Mouse (Mus musculus) MEL (cell line): ENCODE measurements at regions not wholly inside any gene's neighbourhood (a gene's known extent, or its start where the extent isn't known, plus 50 kb on each side); places are given as distances from the start of the nearest gene placed in this dataset.

Source experiments
- DNase-seq: peaks from one replicate; pipeline ENCODE4 v3.0.0; 2011; ENCODE audit warnings: low read depth, low spot score
- H3K27ac ChIP-seq: 2 replicates; pipeline ENCODE4 v1.5.1; 2012; ENCODE audit warnings: low read depth, mild to moderate bottlenecking, control low read depth, low read length, moderate library complexity; ENCODE audit not compliant: control insufficient read depth
- H3K27me3 ChIP-seq, 2 experiments: fragments of 150-350 bp in 1 of 2; sonication (generic) in 1 of 2; 2 replicates each; pipeline ENCODE4 v1.6.1; 2012; ENCODE audit warnings: low read length in 2 of 2, mild to moderate bottlenecking in 2 of 2, improper control_type of control experiment in 1 of 2, moderate library complexity in 1 of 2; ENCODE audit not compliant: insufficient read depth in 2 of 2, control insufficient read depth in 1 of 2
- H3K36me3 ChIP-seq, 2 experiments: 2 replicates each; pipeline ENCODE4 v1.6.1; 2012 to 2014; ENCODE audit warnings: low read length in 2 of 2, improper control_type of control experiment in 1 of 2, inconsistent platforms in 1 of 2, mild to moderate bottlenecking in 1 of 2; ENCODE audit not compliant: insufficient read depth in 2 of 2, control insufficient read depth in 1 of 2
- H3K4me1 ChIP-seq, 2 experiments: fragments of 150-350 bp in 1 of 2; sonication (generic) in 1 of 2; 2 replicates each; pipeline ENCODE4 v1.6.1; 2012; ENCODE audit warnings: low read length in 2 of 2, improper control_type of control experiment in 1 of 2, mild to moderate bottlenecking in 1 of 2; ENCODE audit not compliant: insufficient read depth in 2 of 2, control insufficient read depth in 1 of 2
- H3K4me3 ChIP-seq, 2 experiments: fragments of 150-350 bp in 1 of 2; sonication (generic) in 1 of 2; 2 replicates each; pipeline ENCODE4 v1.5.1; 2012; ENCODE audit warnings: low read depth in 2 of 2, low read length in 2 of 2, mild to moderate bottlenecking in 2 of 2, moderate library complexity in 2 of 2, control low read depth in 1 of 2, improper control_type of control experiment in 1 of 2; ENCODE audit not compliant: control insufficient read depth in 1 of 2, insufficient read depth in 1 of 2
- H3K79me2 ChIP-seq: 2 replicates; pipeline ENCODE4 v1.6.1; 2012; ENCODE audit warnings: mild to moderate bottlenecking, low read length, moderate library complexity; ENCODE audit not compliant: control insufficient read depth, poor library complexity, insufficient read depth
- H3K9ac ChIP-seq: 2 replicates; pipeline ENCODE4 v1.6.1; 2012; ENCODE audit warnings: low read depth, mild to moderate bottlenecking, control low read depth, low read length, moderate library complexity; ENCODE audit not compliant: control insufficient read depth, poor library complexity, severe bottlenecking
- H3K9me3 ChIP-seq: fragments of 150-350 bp; sonication (generic); replicated peaks from 2 replicates; pipeline ENCODE4 v1.6.1; 2012; ENCODE audit warnings: mild to moderate bottlenecking, low read length, improper control_type of control experiment, moderate library complexity; ENCODE audit not compliant: insufficient read depth
- CHD1 ChIP-seq: IDR thresholded peaks from 2 replicates; pipeline ENCODE4 v1.6.1; 2012; ENCODE audit warnings: low read depth, mild to moderate bottlenecking, inconsistent platforms, low read length, improper control_type of control experiment
- CHD2 ChIP-seq: IDR thresholded peaks from 2 replicates; pipeline ENCODE4 v1.6.1; 2011; ENCODE audit warnings: low read length, improper control_type of control experiment
- ELF1 ChIP-seq: IDR thresholded peaks from 2 replicates; pipeline ENCODE4 v1.6.1; 2014; ENCODE audit warnings: low read depth, mild to moderate bottlenecking, inconsistent platforms, low read length, improper control_type of control experiment, moderate library complexity
- EP300 ChIP-seq, 2 experiments: IDR thresholded peaks; 2 replicates each; pipeline ENCODE4 v1.6.1; 2011; ENCODE audit warnings: improper control_type of control experiment in 2 of 2, low read length in 2 of 2, low read depth in 1 of 2, mild to moderate bottlenecking in 1 of 2
- GABPA ChIP-seq: IDR thresholded peaks from 2 replicates; pipeline ENCODE4 v1.6.1; 2012; ENCODE audit warnings: low read depth, mild to moderate bottlenecking, inconsistent platforms, low read length, improper control_type of control experiment, moderate library complexity
- KAT2A ChIP-seq: conservative IDR thresholded peaks from 2 replicates; pipeline ENCODE4 v1.6.1; 2012; ENCODE audit warnings: low read depth, low read length, improper control_type of control experiment, inconsistent platforms
- MAX ChIP-seq: IDR thresholded peaks from 2 replicates; pipeline ENCODE4 v1.6.1; 2011; ENCODE audit warnings: low read length, improper control_type of control experiment
- MAZ ChIP-seq: IDR thresholded peaks from 2 replicates; pipeline ENCODE4 v1.6.1; 2012; ENCODE audit warnings: low read depth, mild to moderate bottlenecking, inconsistent platforms, low read length, improper control_type of control experiment
- MEF2A ChIP-seq: IDR thresholded peaks from 2 replicates; pipeline ENCODE4 v1.6.1; 2014; ENCODE audit warnings: low read depth, mild to moderate bottlenecking, inconsistent platforms, low read length, improper control_type of control experiment; ENCODE audit not compliant: poor library complexity, insufficient replicate concordance, severe bottlenecking; ENCODE audit errors: extremely low read depth
- NRF1 ChIP-seq: IDR thresholded peaks from 2 replicates; pipeline ENCODE4 v1.6.1; 2014; ENCODE audit warnings: low read depth, mild to moderate bottlenecking, inconsistent platforms, low read length, improper control_type of control experiment, moderate library complexity; ENCODE audit not compliant: poor library complexity, insufficient read depth, severe bottlenecking
- POLR2A ChIP-seq, 2 experiments: IDR thresholded peaks; 2 replicates each; pipeline ENCODE4 v1.6.1; 2011 to 2012; ENCODE audit warnings: low read length in 2 of 2, mild to moderate bottlenecking in 2 of 2, control low read depth in 1 of 2, improper control_type of control experiment in 1 of 2, low read depth in 1 of 2, moderate library complexity in 1 of 2; ENCODE audit not compliant: control insufficient read depth in 1 of 2, insufficient read depth in 1 of 2, poor library complexity in 1 of 2
- POLR2AphosphoS5 ChIP-seq: IDR thresholded peaks from 2 replicates; pipeline ENCODE4 v1.6.1; 2012; ENCODE audit warnings: low read depth, borderline replicate concordance, mild to moderate bottlenecking, inconsistent platforms, low read length, moderate library complexity, mixed read lengths
- RAD21 ChIP-seq: IDR thresholded peaks from 2 replicates; pipeline ENCODE4 v1.6.1; 2011; ENCODE audit warnings: mild to moderate bottlenecking, low read depth, low read length, improper control_type of control experiment
- SIN3A ChIP-seq: IDR thresholded peaks from 2 replicates; pipeline ENCODE4 v1.6.1; 2012; ENCODE audit warnings: low read length, improper control_type of control experiment, inconsistent platforms
- TAL1 ChIP-seq: IDR thresholded peaks from 2 replicates; pipeline ENCODE4 v1.6.1; 2012; ENCODE audit warnings: mild to moderate bottlenecking, inconsistent platforms, low read length, moderate library complexity, mixed read lengths
- TCF12 ChIP-seq: IDR thresholded peaks from 2 replicates; pipeline ENCODE4 v1.6.1; 2014; ENCODE audit warnings: low read depth, mild to moderate bottlenecking, inconsistent platforms, low read length, improper control_type of control experiment, moderate library complexity
- USF2 ChIP-seq, 2 experiments: IDR thresholded peaks; 2 replicates each; pipeline ENCODE4 v1.6.1; 2011 to 2012; ENCODE audit warnings: improper control_type of control experiment in 2 of 2, low read length in 2 of 2, borderline replicate concordance in 1 of 2, inconsistent platforms in 1 of 2, low read depth in 1 of 2, mild to moderate bottlenecking in 1 of 2; ENCODE audit not compliant: insufficient read depth in 1 of 2
- ZKSCAN1 ChIP-seq: IDR thresholded peaks from 2 replicates; pipeline ENCODE4 v1.6.1; 2012; ENCODE audit warnings: low read depth, mild to moderate bottlenecking, inconsistent platforms, low read length, improper control_type of control experiment, moderate library complexity
- ZNF384 ChIP-seq: IDR thresholded peaks from 2 replicates; pipeline ENCODE4 v1.6.1; 2012; ENCODE audit warnings: low read depth, mild to moderate bottlenecking, inconsistent platforms, low read length, improper control_type of control experiment

- no peaks in the 10 kb centered on the region for H3K9me3 ChIP-seq
- DNase-seq: no peak
- H3K79me2 ChIP-seq: no peaks in the 10 kb centered on the region
- H3K4me3 ChIP-seq: no peak overlapping the region
- TF ChIP-seq MEF2A (no peak), MAZ (no peak), CHD2 (no peak), KAT2A (no peak)
- no peak overlapping the region for H3K9ac ChIP-seq
- H3K27me3 ChIP-seq: peaks cover 0 to 10% of the 10 kb centered on the region in 2 experiments; a peak in 3 of 4 replicates
- peaks cover 0 to 3% of the 10 kb centered on the region in 2 experiments; a peak in 1 of 4 replicates for H3K4me1 ChIP-seq
- no peak overlapping the region for H3K27ac ChIP-seq
- H3K36me3 ChIP-seq: no peaks in the 10 kb centered on the region
These were observed 150.1 kb upstream of the Plxnc1 start for GRCm38 (mm10) chr10:95094771-95095170.

GRCm38 (mm10) chr10:95093266-95093665, 148.6 kb upstream of the Plxnc1 start:
- TF ChIP-seq NRF1: no peak
- no peak for TF ChIP-seq MEF2A
- no peak for TF ChIP-seq CHD2
- TF ChIP-seq POLR2AphosphoS5: no peak
- TF ChIP-seq TAL1: no peak
- TF ChIP-seq ZKSCAN1: no peak
- no peak for TF ChIP-seq POLR2A (IDR thresholded peaks at IDR 0.05; ENCODE audit: control insufficient read depth in 1 of 2, insufficient read depth in 1 of 2, low read depth in 1 of 2, low read length in 2 of 2, poor library complexity in 1 of 2)
- TF ChIP-seq TCF12: no peak
- no peak for TF ChIP-seq GABPA
- TF ChIP-seq SIN3A: no peak
- no peak for TF ChIP-seq USF2 (IDR thresholded peaks at IDR 0.05; ENCODE audit: borderline replicate concordance in 1 of 2, insufficient read depth in 1 of 2, low read depth in 1 of 2, low read length in 2 of 2)
- TF ChIP-seq MAX: no peak
- no peak for TF ChIP-seq RAD21
- no peak for TF ChIP-seq ZNF384
- no peak for TF ChIP-seq EP300 (IDR thresholded peaks at IDR 0.05; ENCODE audit: low read depth in 1 of 2, low read length in 2 of 2)
- no peak for TF ChIP-seq CHD1
- TF ChIP-seq ELF1: no peak
- DNase-seq: no peak
- Histone ChIP-seq H3K4me3 (no peak overlapping the region), H3K79me2 (no peaks in the 10 kb centered on the region), H3K36me3 (no peaks in the 10 kb centered on the region), H3K4me1 (peaks cover 0 to 3% of the 10 kb centered on the region in 2 experiments; a peak in 1 of 4 replicates), H3K27me3 (peaks cover 0 to 10% of the 10 kb centered on the region in 2 experiments; a peak in 3 of 4 replicates), H3K27ac (no peak overlapping the region), H3K9ac (no peak overlapping the region), H3K9me3 (no peaks in the 10 kb centered on the region)
